Mouse (Mus musculus) megakaryocyte-erythroid progenitor cell, adult 5-6 weeks (primary cell): ENCODE data around the gene R3hdm4. TPM values are rescaled to one million over a fixed set of nuclear protein-coding genes. Genes with fewer than 3 reads are reported as not detected.
A peak's percentile ranks its signal among the peaks of the same experiment; 100 is the strongest.

Experiments used
- ATAC-seq: replicated peaks from 2 replicates; pipeline ENCODE4 v1.8.0; 2016; ENCODE audit warnings: mild to moderate bottlenecking, inconsistent platforms; ENCODE audit not compliant: severe bottlenecking, poor library complexity, low FRiP score, low TSS enrichment
- total RNA-seq, 2 experiments: library from RNA; stranded (forward) in 1 of 2; stranded (reverse) in 1 of 2; fragments of 200-1000, 215-1000 nt in 1 of 2; fragments of >200 nt in 1 of 2; fragmentation: Nextera tagmentation in 1 of 2; gene quantifications; 2 replicates each; pipeline ENCODE4 v1.2.3; 2014 to 2017

The R3hdm4 gene
- total RNA-seq, 2 experiments from 2014 or later, result 38.9 to 80.3 TPM

DNA sequence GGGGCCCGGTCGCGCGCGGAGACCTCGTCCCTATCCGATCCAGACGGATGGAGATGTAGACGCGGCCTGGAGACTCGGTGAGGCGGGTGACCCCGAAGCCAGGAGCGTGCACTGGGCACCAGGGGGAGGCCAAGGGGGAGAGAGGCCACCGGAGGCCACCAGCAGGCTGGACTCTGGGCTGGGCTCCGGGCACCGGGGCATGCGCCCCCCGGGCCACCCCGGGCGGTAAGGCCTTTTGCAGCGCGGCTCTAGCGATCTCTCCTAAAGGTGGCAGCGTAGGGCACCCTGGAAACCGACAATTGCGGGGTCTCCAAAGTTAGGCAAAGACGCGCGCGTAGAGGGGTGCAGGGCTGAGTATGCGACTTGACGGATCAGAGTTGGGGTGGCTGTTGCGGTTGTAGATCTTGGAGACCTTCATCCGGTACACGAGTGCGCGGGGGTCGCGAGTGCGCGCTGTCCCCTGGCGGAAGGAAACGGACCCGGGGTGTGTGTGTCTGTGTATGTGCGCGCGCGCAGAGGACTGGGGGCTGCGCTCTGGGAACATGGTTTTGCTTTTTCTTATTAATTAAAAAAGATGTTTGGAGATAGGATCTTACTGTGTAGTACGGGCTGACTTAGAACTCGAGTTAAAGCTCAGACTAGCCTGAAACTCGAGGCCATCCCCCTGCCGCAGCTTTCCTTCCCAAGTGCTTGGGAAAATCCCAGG, 6.5 kb upstream of the R3hdm4 start:
- 0 out of 2 replicates have a peak, but pooled peaks have one; percentile 1 for ATAC-seq

DNA sequence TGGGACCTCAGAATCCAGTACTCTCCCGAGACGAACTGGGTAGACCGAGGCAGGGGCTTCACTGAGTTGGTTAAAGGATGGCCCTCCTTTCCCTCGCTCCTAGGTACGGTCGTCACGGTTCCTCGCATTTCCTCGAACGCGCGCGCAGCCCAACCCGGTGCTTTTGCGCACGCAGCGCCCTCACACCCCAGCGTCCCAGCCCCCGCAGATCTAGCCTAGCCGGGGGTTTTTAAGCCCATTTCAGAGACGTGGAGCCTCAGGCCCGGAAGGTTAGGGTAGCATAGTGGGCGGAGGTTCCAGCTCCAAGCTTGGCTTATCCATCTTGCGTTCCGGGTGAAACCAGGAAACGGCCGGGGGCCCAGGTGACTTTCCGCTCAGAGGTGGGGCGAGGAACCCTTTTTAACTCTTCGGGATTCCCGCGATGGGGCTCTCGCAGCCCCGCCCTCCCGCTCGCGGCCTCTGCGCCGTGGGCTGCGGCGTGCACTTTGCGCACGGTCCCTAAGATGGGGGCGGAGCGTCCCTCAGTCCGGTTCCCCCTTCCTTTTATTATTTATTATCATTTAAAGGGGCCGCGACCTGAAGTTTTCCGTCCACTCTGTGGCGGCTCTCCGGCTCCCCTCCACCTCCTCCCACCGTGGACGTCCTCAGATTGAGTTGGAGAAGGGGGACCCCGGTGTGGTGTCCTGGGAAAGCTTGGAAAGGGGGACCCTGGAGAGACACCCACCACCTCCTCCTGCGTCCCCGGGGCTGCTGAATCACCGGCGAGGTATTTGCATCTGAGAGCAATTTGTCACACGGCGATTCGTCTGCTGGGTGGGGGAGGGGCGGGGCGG, 5.7 kb upstream of the R3hdm4 start, which contains the start of gene Arid3a:
Gene Arid3a (plus strand): TSS at position 553 of the 833 bp plus-strand sequence.
- peak; percentile 70 for ATAC-seq

DNA sequence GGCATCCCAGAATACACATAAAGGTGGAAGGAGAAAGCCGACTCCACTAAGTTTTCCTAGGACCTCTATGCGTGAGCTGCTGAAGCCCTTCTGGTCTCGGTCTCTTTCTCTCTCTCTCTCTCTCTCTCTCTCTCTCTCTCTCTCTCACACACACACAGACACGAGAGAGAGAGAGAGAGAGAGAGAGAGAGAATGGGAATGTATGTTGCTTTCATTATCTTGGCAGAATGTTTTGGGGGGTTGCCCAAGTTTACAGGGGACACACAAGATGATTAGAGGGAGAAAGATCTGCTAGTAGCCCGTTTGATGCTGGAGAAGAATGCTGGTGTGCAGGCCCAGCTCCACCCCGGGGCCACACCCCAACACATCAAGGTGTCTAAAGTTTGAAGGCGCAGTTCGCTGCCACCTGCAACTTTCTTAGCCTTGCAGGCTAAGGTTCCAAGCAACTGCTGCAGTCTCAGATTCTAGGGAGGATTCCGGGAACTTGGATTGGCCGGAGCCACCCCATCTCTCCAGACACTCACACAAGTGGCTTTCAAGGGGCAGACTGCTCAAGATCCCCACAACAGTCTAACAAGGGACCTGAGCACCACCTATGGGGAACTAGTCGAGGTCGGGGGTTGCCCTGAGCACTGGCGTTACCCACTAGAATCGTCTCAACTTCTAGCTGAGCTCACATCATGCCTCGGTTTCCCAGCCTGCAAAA, 4.9 kb upstream of the R3hdm4 start:
- ATAC-seq, result peak; percentile 3; the same call in 1 of the 2 replicates

DNA sequence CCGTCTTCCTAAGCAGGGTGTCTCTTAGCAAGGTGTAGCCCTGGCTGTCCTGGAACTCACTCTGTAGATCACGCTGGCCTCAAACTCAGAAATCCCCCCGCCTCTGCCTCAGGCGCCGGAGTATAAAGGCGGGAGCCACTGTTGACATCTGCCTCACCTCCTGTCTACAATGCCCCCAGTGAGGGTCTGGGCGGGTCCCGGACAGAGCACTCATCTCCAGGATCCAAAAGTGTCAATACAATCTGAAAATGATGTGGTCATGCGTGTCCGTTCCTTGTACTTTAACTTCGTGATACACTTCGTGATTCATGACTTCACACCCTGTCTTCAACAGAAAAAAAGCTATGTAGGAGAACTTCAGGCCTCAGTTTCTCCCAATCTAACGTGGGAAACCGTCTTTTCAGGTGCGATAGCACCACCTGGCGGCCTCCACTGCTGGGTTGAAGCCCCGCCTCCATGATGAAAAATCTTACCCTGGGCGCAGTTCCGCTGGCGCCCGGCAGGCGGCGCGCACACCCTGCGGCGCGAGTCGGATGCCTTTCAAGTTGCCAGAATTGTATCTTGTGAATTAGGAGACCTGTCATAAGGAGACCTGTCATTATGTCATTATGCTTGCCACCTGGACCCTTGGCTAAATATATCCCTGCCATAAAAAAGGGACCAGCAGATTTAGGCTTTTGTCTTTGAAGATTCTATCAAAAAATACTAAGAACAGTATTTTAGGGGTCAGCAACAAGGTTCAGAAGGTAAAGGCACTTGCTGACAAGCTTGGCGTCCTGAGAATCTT, 4.2 kb upstream of the R3hdm4 start:
- ATAC-seq, result peak; percentile 39; the same call in 1 of the 2 replicates

DNA sequence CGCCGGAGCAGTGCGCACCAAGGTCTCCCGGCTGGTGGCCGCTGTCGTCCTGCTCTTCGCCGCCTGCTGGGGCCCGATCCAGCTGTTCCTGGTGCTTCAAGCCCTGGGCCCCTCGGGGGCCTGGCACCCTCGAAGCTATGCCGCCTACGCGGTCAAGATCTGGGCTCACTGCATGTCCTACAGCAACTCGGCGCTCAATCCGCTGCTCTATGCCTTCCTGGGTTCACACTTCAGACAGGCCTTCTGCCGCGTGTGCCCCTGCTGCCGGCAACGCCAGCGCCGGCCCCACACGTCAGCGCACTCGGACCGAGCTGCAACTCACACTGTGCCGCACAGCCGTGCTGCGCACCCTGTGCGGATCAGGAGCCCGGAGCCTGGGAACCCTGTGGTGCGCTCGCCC, 564 bp upstream of the R3hdm4 start:
- ATAC-seq, result no peak

DNA sequence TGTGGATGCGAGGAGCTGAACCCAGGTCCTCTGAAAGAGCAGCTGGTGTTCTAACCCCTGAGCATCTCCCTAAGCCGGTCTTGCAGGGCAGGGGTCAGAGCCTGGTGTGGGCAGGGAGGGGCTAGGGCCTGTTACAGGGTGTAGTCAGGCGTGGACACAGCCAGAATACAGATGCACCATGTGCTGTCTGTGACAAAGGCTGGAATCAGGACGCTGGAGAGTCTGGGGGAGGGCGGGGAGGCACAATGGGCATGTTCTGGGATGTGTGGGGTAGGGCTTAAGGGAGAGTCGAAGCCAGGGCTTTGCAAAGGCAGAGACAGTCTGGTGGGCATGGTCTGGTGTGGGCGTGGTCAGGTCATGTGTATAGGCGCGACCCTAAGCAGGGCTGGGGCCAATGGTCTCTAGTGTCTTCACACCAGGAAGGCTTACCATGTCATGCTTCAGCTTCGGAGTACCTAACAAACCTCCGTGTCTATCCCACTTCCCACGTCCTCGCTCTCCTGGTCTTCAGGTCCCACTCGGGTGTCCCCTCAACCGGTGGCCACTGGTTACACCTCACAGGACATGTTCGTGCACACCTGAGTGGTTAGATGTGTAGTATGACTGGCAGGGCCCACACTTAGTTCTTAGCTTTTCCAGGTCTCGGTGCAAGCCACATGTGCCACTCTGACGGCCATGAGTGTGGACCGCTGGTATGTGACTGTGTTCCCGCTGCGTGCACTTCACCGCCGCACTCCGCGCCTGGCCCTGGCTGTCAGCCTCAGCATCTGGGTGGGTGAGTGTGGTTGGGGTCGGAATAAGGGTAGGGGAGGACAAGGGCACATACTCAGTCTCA, 735 bp downstream of the R3hdm4 start:
- ATAC-seq, result no peak

DNA sequence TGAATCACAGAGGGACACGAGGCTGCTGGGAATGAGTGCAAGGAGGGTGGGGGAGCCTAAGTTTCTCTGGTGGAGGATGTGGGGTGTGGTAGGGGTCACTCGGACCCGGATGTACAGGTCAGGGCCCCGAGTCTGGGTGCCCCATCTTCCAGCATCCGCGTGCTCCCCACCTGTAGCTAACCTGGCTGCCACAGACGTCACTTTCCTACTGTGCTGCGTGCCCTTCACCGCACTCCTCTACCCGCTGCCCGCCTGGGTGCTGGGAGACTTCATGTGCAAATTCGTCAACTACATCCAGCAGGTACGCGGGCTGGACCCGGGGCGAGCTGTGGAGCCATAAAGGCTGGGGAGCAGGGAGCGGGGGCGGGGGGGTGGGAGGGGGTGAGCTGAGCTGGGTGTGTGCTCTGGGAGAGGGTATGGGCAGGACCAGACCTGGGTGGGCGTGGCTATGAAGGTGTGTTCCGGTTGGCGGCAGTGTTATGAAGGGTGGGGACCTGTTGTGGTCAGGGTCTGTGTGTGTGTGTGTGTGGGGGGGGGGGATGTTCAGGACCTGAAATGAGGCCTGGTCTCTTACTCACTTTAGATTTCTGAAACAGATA, 1.7 kb downstream of the R3hdm4 start:
- no peak for ATAC-seq

DNA sequence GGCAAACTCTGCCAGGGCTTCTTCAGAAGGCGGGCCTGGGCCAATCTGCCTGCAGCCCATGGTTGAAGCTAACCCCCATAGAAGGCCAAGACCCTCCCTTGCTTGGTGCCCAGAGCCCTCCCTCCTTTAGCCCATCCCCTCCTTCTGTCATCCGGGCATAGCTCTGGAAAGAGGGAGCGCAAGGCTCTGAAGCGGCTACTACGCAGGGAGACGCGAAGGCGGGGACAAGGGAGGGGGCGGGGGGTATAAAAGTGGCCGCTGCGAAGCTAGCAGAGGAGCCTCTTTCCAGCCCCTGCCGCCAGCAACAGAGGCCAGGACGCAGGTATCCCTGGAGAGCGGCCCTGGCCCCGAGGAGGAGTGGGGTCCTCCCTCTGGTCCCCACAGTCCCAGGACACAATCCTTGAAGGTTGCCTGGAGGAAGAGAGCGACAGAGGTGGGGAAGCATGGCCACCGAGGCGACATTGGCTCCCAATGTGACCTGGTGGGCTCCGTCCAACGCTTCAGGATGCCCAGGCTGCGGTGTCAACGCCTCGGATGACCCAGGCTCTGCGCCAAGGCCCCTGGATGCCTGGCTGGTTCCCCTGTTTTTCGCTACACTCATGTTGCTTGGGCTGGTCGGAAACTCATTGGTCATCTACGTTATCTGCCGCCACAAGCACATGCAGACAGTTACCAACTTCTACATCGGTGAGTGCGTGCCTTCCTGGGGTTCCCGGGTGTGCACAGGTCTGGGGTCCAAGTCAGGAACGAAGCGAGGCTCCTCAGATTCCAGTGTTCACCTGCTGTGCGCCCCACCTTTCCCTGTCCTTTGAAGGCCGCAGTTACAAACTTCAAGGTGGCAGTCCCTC, 2.6 kb downstream of the R3hdm4 start:
- no peak for ATAC-seq

DNA sequence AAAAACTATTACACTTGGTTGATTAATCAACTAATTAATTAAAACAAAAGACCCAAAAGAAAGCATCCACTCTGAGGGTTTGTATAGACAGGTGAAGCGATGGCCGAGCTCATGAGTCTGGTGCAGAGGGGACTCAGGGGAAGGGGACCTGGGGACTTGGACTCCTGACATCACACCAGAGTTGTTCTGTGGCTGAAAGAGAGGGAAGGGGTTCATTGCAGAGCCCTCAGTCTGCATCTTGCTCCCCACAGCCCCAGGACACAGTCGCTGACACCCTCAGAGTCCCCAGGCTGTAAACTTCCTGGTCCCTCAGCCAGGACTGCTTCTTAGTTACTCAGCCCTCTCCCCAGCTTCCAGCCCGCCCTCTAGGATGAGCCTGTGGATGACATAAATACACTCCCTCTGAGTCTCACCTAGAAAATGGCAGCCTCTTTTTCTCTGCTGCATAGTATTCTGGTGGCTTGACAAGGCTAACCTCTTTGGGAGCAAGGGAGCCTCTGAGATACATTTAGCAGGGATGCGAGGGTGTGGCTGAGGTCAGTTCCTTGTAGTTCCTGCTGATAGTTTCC, 3.4 kb downstream of the R3hdm4 start:
- no peak for ATAC-seq

DNA sequence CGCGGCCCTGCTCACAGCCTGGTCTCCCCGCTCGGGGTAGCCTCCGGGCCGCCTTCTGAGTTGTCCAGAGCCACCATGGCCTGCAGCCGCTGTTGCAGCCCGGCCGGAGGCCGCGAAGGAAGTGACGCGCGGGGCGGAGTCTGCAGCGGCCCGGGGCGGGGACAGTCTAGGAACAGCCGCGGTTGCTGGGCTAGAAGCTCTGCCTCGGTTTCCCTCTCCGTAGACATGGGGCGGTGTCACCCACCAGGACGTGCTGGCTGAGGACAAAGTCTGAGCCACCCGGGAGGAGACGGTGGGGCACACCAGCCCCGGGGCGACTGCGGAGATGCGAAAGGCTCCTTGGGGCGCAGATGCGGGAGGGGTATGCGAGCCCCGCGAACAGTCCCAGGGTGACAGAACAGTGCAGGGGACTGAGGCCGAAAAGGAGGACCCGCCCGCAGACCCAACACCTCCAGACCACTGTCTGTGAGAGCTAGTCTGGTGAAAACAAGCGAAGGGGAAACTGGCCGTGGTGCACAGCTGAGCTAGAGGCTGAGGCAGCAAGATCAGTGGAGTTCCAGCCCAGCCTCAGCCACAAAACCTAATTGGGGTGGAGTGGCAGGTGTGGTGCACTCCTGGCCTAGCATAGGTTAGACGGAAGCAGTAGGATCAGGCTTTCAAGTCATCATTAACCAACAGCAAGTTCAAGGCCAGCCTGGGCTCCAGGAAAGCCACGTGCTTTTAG, 4.0 kb downstream of the R3hdm4 start, which contains the start of gene Kiss1r:
Gene Kiss1r (plus strand): TSS at position 164 of the 724 bp plus-strand sequence.
- ATAC-seq, result peak; percentile 50

DNA sequence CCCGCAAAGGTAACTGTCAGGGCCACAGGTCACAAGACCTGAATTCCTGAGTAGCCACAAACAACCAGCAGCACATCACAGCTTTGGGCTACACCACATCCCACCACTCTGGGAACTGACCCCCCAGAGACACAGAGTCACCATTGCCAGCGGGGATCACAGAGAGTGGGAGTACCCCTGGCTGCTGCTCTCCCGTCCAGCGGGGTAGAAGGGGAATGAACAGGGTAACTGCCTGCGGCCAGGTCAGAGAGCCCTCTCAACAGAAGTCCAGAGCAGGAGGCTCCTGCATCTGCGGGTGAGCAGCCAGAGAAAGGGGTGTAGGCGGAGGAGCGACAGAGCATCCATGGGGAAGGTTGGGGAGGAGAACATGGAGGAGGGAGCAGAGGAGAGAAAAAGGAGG, 4.9 kb downstream of the R3hdm4 start:
- no peak for ATAC-seq

DNA sequence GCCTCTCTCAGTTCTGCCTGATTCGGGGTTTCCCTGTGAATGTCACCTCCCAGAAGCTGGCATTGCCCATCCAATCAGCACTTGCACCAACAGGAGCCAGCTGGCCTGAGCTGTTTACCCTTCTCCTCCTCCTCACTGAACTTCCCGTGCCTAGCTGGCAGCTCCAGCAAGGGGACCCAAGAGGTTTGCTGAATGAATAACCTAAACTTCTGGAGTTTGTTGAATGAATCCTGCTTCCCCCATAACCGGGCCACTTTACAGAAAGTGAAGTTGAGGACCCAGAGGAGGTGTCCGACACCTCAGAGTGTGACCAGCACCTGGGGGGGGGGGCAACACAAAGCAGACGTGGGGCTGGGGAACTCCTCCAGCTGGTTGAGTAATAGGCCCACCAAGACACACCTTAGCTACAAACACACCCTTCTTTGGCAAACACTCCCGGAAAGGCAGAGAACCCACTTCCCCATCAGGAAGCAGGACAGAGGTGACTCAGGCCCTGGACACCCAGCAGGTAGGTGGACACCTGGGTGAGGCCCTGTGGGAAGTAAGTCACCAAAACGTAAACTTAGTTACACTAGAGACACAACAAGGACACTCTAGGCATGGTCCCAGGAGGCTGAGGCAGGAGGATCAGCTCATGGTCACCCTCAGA, 5.9 kb downstream of the R3hdm4 start:
- peak; percentile 9 for ATAC-seq

DNA sequence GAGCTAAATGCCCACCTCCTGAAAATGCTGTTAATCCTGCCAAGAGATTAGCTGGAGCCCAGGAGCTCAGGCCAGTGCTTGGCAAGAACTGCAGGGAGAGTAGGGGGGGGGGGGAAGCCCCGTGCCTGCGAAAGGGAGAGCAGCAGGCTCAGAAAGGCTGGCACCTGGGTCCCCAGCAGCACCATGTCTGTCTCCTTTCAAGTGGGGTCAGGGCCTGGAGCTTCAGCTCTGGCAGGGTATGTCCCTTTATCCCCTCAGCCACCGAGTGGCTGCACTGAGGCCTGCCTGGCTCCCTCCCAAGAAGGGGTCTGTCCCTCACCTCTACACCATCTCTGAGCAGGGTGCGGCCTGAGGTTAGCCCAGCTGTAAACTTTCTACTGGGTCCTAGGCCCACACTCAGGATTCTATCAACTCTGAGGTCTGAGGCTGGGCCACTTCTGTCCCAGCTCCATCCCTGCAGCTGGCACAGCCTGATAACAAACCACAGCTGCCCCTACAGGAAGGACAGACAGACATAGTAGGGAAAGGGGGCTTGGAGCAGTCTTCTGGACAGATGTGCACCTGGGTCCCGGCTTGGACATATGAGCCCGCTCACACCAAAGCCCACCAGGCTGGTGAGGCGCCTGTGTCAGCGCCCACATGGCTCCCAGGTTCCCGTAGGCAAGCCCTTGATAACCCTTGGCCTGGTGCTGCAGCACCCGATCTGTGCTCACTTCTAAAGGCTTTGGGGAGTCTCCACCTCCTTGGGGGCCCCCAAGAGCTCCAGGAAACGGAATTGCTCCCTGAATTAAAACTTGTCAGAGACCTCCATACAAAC, 6.7 kb downstream of the R3hdm4 start:
- ATAC-seq, result peak; percentile 64

DNA sequence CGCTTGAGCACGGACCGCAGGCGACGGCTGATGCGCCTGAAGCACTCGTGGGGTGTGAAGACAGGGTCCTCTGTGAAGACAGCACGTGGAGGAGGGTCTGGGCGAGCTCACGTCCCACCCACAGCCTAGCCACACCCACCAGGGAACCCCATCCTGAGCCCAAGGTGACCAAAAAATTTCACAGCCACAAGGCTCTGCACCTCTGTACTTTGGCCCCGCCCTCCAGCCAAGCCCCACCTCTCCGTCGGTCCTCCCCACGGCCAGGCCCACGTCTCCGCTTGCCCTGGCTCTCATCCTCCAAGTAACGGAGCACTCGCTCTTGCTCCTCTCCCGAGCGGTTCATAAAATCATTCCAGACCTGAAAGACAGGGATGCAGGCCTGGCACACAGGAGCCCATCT, 8.6 kb downstream of the R3hdm4 start:
- ATAC-seq, result no peak

DNA sequence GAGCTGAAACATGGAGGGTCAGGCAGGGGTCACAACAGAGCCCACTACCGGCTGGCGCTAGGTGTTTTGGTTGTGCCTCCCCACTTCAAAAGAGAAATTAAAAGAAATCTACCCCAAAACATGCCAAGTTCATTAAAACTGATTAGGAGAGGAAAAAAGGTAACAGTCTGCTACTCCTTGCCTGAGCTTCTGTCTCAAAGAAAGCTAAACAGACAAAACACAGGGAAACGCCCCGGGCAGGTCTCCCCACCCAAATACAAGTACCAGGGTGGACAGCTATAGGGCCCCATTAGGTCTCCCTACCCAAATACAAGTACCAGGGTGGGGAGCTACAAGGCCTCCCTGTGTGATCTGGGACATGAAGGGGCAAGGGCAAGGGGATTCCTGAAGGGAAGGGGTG, 10.5 kb downstream of the R3hdm4 start, which contains the start of gene Gm26602:
Gene Gm26602 (plus strand): TSS at position 301 of the 400 bp plus-strand sequence.
- ATAC-seq, result no peak
